Mouse (Mus musculus): ENCODE data around the gene Slc4a5.

Gene Slc4a5

DNA sequence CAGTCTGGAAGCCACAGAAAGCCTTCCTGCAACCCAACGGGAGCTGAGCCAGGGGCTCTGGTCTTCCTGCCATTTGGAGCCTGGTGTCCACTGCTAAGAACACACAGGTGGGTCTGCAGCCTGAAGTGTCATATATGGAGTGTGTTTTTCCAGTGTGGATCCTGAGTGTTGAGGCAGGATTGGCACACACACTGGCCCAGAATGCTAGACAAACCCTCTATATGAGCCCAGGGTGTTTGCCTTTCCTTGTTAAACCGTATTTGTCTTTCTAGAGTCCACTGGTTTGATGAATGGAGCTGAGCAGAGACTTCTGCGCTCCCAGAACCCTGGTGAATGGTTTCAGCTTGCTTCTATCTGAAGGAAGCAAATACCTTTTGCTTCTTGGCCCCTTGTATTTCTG, at the start of gene Slc4a5:
TSS of gene Slc4a5 (plus strand) at position 15 of the 400 bp plus-strand sequence.
- DNase-seq (ENCODE audit: low spot score in 2 of 2), result no peak

DNA sequence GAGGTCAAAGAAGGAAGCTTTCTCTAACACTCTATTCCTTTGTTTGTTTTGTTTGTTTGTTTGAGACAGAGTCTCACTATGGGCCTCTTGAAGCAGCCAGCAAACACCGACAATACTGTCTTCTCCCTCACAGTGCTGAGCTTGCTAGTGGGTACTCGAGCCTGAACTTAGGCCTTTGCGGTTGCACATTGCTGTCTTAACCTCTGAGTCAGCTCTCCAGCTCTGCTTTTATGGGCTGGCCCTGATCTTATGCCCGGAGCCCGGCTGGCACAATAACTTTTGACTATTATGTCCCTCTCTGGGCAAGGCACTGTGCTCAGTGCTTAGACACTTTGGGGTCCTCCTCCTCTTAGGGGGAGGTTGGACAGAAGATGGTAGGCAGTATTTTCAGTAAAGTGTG, 49.8 kb upstream of the Slc4a5 start:
- no peak for DNase-seq (ENCODE audit: low spot score in 2 of 2)

DNA sequence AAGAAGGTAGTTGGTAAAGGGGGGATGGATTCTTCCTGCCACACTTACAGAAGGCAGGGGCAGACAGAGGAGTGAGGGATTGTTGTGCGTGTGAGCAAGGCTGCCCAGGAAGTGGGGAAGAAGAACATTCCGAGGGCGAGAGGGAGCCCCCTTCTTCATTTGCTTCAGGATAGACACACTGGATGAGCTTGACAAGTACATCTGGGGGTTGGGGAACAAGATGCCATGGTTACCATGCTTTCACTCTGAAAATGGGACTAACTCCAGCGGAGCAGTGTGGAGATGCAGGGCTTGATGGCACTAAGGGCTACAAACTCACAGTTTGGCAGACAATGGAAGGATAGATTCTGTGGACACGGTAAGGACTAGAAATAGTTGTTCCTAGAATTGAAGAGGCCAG, 48.6 kb upstream of the Slc4a5 start:
- DNase-seq (ENCODE audit: low spot score in 2 of 2), result no peak

DNA sequence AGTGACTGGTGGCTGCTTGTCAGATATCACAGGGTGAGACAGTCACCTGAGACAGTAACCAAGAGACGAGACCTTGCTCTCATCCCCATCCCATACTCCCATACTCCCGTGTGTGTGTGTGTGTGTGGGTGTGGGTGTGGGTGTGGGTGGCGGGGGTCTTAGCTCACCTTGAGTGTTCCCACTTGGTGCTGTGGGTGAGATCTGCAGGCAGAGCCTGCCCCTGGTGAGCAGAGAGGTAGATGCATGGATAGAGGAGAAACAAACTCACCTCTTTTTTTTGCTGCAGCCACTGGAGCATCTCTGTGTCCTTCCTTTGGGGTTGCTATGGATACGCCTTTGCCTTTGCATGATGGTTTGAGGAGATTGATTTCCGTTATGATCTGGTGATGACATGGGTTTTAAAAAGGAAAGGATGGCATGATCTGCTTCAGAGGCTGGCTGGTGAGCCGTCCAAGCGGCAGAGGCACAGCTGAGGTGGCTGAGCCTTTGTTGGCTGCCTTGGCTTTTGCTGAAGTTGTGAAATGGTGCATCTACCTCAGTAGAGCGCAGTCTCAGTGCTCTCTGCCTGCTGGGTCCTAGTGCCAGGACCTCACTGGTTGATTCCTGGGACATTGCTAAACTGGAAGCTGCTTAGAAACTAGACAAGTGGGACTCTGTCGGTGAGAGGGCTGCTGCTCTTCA, 47.2 kb upstream of the Slc4a5 start:
- DNase-seq (ENCODE audit: low spot score in 2 of 2), result peak in 1 of 2 experiments; percentile 71

DNA sequence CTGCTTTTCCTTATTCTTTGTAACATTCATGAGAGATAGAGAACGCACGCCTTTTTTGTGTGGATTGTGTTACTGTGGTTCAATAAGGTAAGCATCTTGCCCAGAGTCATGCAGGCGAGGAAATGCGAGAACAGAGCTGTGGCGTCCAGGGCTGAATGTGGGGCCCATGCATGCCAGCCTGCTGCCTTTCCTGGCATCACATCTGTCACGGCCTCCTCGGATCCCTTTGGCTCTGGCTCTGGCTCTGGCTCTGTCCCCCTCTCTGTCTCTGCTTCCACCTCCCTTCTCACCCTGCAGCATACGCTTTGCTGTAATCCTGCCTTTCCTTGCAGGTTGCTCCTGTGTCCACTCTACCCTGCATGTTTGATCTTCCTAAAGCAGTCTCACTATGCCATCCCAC, 43.6 kb upstream of the Slc4a5 start:
- DNase-seq (ENCODE audit: low spot score in 2 of 2), result no peak

DNA sequence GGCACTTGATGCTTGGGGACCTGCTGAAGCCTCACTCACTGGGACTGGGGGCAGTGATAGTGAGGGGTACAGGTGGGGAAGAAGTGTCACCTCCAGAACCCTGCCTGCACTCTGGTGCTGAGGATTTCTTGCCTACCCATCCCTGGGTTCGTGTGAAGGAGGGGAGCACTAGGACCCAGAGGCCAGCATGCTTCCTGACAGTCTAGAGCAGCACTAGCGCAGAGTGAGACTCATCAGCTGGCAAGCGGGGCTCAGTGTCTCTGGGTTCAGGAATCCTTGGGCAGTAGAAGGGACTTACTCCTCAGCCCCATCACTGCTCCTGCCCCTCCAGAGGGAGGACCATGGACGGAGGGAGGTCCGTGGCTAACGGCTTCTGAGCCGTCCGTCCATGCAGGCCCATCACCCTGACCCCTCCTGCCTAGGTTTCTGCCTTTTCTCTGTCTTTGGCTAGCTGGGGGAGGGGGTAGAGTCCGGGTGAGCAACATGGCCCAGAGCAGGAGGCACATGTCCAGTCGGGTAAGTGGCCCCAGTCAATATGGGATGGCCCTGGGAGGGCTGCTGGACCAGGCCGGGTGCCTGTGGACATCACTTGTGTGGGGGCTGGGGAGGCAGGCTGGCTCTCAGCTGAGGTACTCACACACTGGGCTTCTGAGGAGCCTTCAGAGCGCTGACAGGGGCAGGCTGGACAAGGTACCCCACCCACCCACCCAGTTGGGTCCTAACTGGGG, 40.1 kb upstream of the Slc4a5 start:
- DNase-seq (ENCODE audit: low spot score in 2 of 2), result peak; percentile 76 to 82

DNA sequence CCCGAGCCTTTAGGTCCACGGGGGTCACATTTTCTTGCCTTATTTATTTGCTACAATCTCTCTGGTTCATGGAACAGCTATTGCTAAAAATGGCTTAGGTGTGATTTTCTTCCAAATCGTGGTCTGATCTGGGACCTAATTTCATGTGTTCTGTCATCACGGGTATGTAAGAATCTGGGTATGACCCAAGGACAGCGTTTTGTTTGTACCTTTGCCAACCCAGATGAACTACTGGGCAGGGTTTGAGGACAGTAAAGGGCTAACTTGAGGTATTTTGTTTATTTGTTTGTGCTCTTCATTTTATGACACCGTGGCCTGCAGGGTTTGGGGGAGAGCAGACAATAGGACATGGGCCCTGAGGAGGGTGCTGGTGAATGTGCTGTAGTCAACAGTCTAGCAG, 39.0 kb upstream of the Slc4a5 start:
- no peak for DNase-seq (ENCODE audit: low spot score in 2 of 2)

DNA sequence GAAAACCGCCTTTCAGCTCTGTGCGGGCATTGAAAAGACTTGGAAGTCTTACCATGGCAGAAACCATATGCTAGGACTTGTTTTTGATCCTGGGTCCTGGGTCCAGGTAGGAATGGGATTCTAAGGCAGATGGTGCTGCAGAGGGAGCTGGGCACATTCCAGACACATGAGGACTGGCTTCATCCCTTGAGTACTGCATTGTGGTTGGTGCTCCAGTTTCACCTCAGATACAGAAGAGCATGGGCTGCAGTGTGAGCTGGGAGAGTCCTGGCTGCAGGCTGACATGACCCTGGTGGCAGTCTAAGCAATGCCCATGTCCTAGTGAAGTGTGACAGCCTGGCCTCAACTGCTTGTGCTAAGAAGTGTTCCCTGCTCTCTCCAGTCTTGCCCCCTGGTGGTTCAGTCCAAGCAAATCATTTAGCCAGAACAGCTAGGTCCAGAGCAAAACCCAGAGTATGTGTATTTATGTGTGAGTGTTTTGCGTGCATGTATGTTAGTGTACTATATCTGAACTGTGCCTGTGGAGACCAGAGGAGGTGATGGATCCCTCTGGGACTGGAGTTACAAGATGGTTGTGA, 34.7 kb upstream of the Slc4a5 start:
- no peak for DNase-seq (ENCODE audit: low spot score in 2 of 2)

DNA sequence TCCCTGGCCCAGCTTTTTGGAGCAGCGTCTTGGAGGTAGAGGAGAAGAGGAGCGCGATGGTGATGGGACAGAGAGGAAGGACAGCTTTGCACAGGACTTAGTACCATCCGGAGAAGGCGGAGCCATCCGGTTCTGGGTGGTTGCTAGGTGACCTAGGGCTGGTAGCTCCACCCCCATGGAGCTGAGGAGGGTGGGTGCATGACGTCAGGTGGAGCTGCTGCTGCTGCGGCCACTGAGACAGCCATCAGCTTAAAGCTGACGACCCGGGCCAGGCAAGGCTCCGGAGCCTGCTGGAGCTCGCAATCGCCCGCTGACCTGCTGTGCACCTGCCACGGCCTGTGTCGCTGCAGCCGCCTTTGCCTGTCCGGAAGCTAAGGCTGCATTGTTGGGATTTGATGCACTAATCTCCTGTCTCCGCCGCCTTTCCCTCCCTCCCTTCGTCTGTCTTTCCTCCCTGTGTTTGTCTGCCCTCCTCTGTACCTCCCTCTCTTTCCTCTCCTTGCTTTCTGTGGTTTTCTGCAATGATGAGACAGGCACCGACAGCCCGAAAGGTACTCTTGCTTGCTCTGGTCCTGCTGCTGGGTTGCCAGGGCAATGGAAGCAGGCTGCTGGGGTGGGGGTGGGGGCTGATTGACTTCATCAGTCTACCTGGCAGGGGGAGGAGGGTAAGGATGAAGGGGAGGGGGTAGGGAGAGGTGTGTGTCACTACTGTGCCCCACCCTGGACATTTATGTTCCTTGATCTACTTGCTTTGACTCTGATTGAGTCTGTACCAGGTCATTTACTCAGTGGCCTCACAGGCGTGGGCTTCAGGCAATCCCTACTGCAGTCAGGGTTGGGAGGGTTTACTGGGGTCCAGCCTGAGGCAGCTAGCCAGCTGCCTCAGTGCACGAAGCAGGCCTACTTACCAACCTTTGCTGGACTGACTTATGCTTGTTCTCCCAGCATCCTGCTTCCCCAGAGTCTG, 33.5 kb upstream of the Slc4a5 start:
- DNase-seq (ENCODE audit: low spot score in 2 of 2), result peak; percentile 92 to 95

DNA sequence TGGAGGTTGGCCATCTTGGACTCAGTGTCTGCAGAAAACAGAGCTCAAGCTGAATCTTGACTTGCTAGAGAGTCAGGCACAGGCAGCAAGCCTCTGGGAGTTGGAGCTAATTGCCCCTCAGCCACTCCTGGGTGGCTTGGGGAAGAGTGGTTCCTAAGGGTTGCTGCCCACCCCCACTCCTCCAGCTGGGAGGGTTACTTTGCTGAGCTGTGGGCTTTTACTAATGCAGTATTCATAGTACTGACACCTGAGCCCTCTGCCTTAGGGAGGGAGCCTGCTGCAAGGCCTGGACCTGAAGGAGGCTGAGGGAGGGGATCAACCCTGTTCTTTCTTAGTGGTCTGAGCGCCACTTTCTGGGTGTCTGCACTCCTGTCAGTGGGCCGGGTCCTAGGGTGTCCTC, 32.7 kb upstream of the Slc4a5 start:
- DNase-seq (ENCODE audit: low spot score in 2 of 2), result no peak

DNA sequence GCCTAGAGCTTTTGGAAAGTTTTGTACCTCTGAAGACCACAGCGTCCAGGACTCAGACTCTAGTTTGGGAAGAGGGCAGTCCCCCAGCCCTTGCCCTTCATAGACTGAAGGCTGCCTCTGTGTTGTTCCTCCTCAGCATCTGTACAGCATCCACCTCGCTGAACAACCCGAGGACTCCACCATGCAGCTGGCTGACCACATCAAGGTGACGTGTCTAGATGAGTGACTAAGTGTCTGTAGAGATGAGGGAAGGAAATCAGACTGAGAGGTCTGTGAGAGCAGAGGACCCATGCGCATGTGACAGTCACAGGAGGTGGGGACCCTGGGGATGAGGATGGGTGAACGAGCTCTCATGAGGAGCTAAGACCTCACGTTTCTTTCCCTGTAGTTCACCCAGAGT, 26.1 kb upstream of the Slc4a5 start:
- no peak for DNase-seq (ENCODE audit: low spot score in 2 of 2)

DNA sequence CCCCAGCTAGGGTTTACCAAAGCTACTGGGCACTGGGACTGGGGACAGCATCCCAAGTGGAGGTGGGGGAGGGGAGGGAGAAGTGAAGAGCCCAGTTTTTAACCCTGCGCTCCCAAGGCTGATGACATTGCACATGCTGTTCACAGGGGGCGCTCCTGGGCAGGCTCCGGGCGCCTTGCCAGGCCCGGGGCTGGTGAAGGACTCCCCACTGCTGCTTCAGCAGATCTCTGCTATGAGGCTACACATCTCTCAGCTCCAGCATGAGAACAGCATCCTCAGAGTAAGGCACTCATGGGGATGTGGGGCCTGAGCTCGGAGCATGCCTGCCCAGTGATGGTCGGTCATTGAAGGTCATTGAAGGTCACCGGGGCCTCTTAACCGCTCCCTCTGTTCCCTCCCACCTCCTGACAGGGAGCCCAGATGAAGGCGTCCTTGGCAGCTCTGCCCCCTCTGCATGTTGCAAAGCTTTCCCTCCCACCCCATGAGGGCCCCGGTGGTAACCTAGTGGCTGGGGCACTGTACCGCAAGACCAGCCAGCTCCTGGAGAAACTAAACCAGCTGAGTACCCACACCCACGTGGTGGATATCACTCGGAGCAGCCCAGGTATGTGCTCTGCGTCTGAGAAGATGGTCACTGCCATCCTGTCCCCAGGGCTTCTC, 22.2 kb upstream of the Slc4a5 start:
- peak; percentile 79 to 82 for DNase-seq (ENCODE audit: low spot score in 2 of 2)

DNA sequence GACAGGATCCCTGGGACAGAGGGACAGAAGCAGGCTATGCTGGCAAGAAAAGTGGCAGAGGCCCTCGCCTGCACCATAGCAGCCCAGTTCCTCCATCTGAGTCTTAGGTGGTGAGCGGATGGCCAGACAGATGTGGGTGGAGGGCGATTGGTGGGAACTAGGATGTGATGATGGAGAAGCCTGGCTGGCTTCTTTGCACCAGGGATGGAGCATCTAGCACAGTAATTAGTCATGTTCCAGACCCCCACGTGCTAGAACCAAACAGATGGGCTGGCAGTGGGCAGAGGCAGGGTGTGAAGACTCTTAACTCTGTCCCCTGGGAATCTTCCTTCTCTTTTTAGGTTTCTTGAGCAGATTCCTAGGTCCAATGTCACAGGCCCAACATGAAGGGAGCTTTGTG, 16.3 kb upstream of the Slc4a5 start:
- DNase-seq (ENCODE audit: low spot score in 2 of 2), result peak in 1 of 2 experiments; percentile 43

DNA sequence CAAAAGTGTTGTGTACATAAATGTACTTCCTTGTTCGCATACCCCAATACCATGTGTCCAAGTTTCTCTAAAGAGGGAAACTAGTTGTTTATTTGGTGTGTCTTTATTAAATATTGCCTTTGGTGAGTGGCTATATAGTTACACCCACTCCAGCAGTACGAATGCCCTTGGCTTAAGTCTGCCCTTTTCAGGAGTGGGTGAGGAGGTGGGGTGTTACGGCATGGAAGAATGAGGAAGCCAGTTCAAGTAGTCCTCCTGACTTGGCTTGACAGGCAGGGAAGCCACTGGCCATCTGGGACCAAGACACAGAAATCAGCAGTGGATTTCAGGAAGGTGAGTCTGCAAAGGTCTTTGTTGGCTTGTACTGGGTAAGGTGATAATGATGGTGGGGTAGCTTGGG, 13.8 kb upstream of the Slc4a5 start:
- no peak for DNase-seq (ENCODE audit: low spot score in 2 of 2)

DNA sequence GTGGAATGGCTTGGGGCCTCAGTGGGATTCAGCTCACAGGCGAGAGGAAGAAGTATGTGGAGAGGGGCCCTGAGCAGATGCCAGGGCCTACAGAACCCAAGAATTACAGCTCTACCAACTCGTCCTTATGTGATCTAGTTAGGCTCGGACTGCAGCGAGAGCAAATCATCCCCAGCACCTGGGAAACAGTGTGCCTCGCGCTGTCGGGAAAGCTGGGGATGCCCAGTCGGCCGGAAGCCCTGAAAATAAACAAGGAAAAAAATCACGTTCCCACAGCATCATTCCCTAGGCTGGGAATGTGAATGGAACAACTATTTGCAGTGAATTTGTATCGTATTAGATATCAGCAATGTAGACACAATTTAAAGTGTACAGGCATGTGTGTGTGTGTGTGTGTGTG, 13.3 kb upstream of the Slc4a5 start:
- no peak for DNase-seq (ENCODE audit: low spot score in 2 of 2)

DNA sequence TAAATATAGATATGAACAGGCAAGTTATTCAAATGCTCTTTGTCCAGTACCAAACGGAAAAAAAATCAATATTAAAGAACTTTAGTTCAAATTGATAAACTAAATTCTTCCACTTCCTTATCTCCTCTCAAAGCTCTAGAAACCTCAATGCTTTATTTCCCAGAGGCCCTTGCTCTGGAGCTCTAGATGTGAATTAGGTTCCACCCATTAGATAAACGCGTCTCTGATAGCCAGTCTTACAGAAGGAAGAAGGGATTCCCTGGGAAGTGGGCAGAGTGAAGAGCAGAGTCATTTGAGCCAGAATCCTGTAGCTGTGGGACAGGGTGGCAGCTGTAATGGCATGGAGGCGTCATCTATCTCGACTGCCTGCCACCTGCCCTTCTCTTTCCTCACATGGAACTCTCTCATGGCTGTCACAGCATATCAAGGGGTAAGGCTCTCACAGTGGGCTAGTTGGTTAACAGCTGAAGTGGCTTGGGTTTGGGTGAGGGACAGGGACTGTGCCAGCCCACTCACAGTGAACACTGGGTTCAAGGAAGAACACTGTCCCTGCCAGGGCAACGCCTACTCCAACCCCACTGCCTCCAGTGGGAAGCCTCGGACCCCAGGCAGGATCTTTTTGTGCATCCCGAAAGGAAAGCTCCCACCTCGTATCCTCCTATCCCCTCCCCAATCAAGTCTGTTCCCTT, 12.1 kb upstream of the Slc4a5 start:
- DNase-seq (ENCODE audit: low spot score in 2 of 2), result no peak

DNA sequence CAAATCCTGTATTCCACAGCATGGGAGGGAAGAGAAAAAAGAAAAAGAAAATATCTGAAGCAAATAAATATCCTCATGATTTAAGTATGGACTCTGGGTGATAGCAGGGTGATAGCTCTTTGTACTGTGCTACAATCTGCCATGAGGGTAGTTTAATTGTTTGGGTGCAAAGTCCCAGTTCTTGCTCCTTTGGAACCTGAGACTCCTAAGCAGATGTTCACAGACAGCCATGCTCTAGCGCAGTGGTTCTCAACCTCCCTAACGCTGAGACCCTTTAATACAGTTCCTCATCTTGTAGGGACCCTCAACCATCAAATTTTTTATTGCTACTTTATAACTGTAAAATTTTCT, 11.6 kb upstream of the Slc4a5 start:
- no peak for DNase-seq (ENCODE audit: low spot score in 2 of 2)

DNA sequence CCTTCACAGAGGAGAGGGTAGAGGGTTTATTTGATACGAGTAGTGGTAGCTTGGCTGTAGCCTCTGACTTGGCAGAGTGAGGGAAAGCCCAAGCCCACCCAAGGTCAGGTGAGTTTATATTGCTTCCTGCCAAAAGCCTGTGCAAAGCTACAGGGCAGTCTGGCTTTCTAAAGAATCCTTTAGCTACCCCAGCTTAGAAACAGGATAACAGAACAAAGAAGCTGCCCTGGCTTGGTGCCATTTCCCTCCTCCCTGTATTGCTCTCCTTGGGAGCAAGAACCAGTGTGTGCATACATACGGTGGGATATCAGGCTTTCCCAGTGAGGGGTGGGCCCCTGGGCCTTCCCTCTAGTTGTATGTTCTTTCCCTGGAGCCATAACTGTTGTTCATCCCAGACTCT, 9.1 kb upstream of the Slc4a5 start:
- DNase-seq (ENCODE audit: low spot score in 2 of 2), result no peak

DNA sequence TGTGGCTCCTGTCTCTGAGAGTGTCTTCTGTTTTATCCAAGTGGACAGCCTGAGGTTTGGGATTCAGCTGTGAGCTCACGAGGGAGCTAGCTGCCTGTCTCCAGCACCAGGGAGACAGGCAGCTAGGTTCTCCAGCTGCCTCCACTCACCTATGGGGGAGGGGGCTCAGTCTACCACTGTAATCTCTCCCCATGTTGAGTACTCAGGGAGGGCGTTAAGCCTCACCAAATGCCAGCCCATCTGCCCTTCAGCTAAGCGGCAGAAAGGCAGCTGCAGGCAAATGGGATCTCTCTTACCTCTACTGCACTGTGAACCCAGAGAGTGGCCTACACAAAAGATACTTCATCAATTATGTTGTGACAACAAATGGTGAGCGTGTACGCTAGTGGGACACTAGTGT, 8.1 kb upstream of the Slc4a5 start:
- DNase-seq (ENCODE audit: low spot score in 2 of 2), result no peak

DNA sequence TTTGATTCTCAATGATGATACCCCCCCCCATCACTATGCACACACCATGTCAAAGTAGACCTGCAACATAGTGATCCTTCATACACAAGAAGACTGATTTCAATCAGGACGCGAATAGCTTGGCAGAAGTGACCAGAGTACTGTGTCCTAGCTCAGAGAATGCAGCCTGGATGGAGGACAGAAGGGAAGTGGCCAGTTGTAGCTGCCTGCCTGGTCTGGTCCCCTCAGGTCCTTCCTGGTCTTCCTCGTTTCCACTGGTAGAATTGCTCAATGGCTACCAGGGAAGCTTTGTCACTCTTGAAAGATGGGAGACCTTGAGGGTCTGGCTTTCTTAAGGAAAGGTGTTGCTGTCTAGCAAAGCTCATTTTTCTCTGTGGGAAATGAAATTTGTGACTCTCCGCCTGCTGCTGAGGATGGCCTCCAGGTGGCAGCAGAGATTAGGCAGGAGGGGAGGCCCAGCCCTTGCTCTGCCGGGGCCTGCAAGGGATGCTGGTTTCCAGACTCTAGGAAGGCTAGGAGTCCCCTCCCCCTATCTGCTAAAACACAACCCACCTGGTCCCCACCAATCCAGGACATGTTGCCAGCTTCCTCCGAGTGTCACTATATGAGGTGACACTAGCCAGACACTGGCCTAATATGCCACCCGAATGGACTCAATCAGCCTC, 4.5 kb upstream of the Slc4a5 start:
- peak; percentile 84 to 89 for DNase-seq (ENCODE audit: low spot score in 2 of 2)
